Mouse (Mus musculus) liver, embryonic 14.5 days (tissue): ENCODE measurements around the gene Sirt4.

Experiments used
- CTCF ChIP-seq: IDR thresholded peaks from 2 replicates; pipeline ENCODE4 v1.5.1; 2016; ENCODE audit warnings: antibody characterized with exemption, low read depth, control low read depth
- EP300 ChIP-seq: IDR thresholded peaks from 2 replicates; pipeline ENCODE4 v1.6.1; 2016; ENCODE audit warnings: antibody characterized with exemption, low read depth

- TF ChIP-seq EP300 (no peak), CTCF (no peak)
Observed at GRCm38 (mm10) chr5:115507981-115508858, 23.7 kb upstream of the Sirt4 start.
